Mouse (Mus musculus) stomach, postnatal 0 days (tissue): ENCODE measurements around the gene Cacna2d1.

Source experiments
- CTCF ChIP-seq: IDR thresholded peaks from 2 replicates; pipeline ENCODE4 v1.5.1; 2016; ENCODE audit warnings: antibody characterized with exemption, low read depth, mild to moderate bottlenecking, moderate library complexity
- EP300 ChIP-seq: optimal IDR thresholded peaks from 2 replicates; pipeline ENCODE3; 2016; ENCODE audit warnings: antibody characterized with exemption

DNA sequence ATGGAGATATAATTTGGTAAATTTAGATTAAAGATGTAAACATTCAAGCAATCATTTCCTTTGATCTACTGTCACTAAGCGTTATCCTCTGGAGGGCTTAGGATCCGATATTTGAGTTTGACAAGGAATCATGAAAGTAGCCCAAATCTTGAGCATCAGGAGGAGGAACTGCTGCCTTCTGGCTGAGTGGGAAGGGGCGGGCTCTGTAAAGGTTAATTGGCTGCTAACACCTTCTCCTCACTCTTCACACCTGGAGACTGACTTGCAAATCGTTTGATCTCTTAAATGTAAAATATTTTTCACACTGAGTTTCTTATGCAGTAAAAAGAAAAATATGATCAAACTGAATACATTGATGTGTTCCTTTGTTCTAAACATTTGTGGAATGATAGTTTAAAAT lies 255.4 kb downstream of the Cacna2d1 start:
- TF ChIP-seq CTCF (no peak), EP300 (no peak)
